Mouse (Mus musculus): ENCODE data around the gene Psmd8.
"Not testable (repeated sequence)": the region's sequence is repeated elsewhere in the genome, so short reads cannot be mapped to it uniquely, and the experiment has no call there.

Gene Psmd8

GRCm38 (mm10) chr7:29170066-29170754, 10.3 kb downstream of the Psmd8 start, which contains the start of the genes Ggn and Spred3:
TSS of gene Ggn (plus strand) at chr7:29170210.
TSS of gene Spred3 (minus strand) at chr7:29170411.
- no peak for DNase-seq (ENCODE audit: low spot score)

GRCm38 (mm10) chr7:29169231-29170065, 11.1 kb downstream of the Psmd8 start:
- no peak for DNase-seq (ENCODE audit: low spot score)

GRCm38 (mm10) chr7:29168791-29169230, 11.7 kb downstream of the Psmd8 start:
- no peak for DNase-seq (ENCODE audit: low spot score)

GRCm38 (mm10) chr7:29168121-29168695, 12.3 kb downstream of the Psmd8 start:
- no peak for DNase-seq (ENCODE audit: low spot score)

- DNase-seq (ENCODE audit: low spot score): no peak
Observed at GRCm38 (mm10) chr7:29167656-29168055, 12.8 kb downstream of the Psmd8 start.

- no peak for DNase-seq (ENCODE audit: low spot score)
Observed at GRCm38 (mm10) chr7:29162750-29163525, 17.6 kb downstream of the Psmd8 start.

- no peak for DNase-seq (ENCODE audit: low spot score)
Observed at GRCm38 (mm10) chr7:29162294-29162693, 18.2 kb downstream of the Psmd8 start.

- DNase-seq (ENCODE audit: low spot score): no peak
Observed at GRCm38 (mm10) chr7:29158264-29158663, 22.2 kb downstream of the Psmd8 start.

GRCm38 (mm10) chr7:29155838-29156782, 24.4 kb downstream of the Psmd8 start, which contains the start of gene Fam98c:
TSS of gene Fam98c (minus strand) at chr7:29156234.
- DNase-seq (ENCODE audit: low spot score): no peak

- DNase-seq (ENCODE audit: low spot score): peak; percentile 54
Observed at GRCm38 (mm10) chr7:29155196-29155837, 25.2 kb downstream of the Psmd8 start.

GRCm38 (mm10) chr7:29154018-29154720, 26.3 kb downstream of the Psmd8 start:
- no peak for DNase-seq (ENCODE audit: low spot score)

GRCm38 (mm10) chr7:29151486-29151885, 29.0 kb downstream of the Psmd8 start:
- no peak for DNase-seq (ENCODE audit: low spot score)

- DNase-seq (ENCODE audit: low spot score): no peak
Observed at GRCm38 (mm10) chr7:29148771-29149170, 31.7 kb downstream of the Psmd8 start.

GRCm38 (mm10) chr7:29146625-29147367, 33.7 kb downstream of the Psmd8 start:
- no peak for DNase-seq (ENCODE audit: low spot score)

- no peak for DNase-seq (ENCODE audit: low spot score)
Observed at GRCm38 (mm10) chr7:29144006-29144405, 36.5 kb downstream of the Psmd8 start.

GRCm38 (mm10) chr7:29141416-29141815, 39.1 kb downstream of the Psmd8 start:
- no peak for DNase-seq (ENCODE audit: low spot score)

GRCm38 (mm10) chr7:29139237-29139636, 41.3 kb downstream of the Psmd8 start:
- not testable (repeated sequence) for DNase-seq (ENCODE audit: low spot score)

GRCm38 (mm10) chr7:29137429-29137828, 43.1 kb downstream of the Psmd8 start:
- no peak for DNase-seq (ENCODE audit: low spot score)

Measured in urinary bladder, postnatal 10 days (tissue).